Mouse (Mus musculus): ENCODE measurements around the gene Slc12a8. TPM values are rescaled to one million over a fixed set of nuclear protein-coding genes. Genes with fewer than 3 reads are reported as not detected.

Gene Slc12a8
- 0.85 TPM for polyA plus RNA-seq (2017; shearing (Covaris generic))

GRCm38 (mm10) chr16:33516807-33517565, at the start of gene Slc12a8:
Gene Slc12a8 (plus strand): TSS chr16:33517328.

GRCm38 (mm10) chr16:33684162-33684702, 167.1 kb downstream of the Slc12a8 start, which contains the start of gene Heg1:
Gene Heg1 (plus strand): TSS chr16:33684370.

Other genes starting within 250 kb of the Slc12a8 start
- 72.9 TPM for gene Zfp148, start 136.5 kb upstream of the Slc12a8 start, polyA plus RNA-seq (2017; shearing (Covaris generic))
- 41.2 TPM for gene Heg1, start 167.0 kb downstream of the Slc12a8 start, polyA plus RNA-seq (2017; shearing (Covaris generic))